Mouse (Mus musculus): ENCODE measurements around the gene Ccdc3. TPM values are rescaled to one million over a fixed set of nuclear protein-coding genes. Genes with fewer than 3 reads are reported as not detected.

The Ccdc3 gene
- total RNA-seq, 2 experiments from 2014 or later = 18.6 to 20.2 TPM

Other genes with a start within 250 kb of the Ccdc3 start
- 10 to 100 TPM; 89.0 to 91.5 TPM for gene Phyh, start 218.8 kb upstream of the Ccdc3 start, total RNA-seq (2021)
- 1 to 10 TPM; 1.5 to 2.1 TPM for gene Ucma, start 161.7 kb upstream of the Ccdc3 start, total RNA-seq (2021)
- gene Mcm10, start 125.0 kb upstream of the Ccdc3 start, total RNA-seq (2021) = 1 to 10 TPM; 1.2 to 1.3 TPM
- 10 to 100 TPM; 17.4 TPM for gene Optn, start 73.7 kb upstream of the Ccdc3 start, total RNA-seq (2021)